Mouse (Mus musculus) kidney, embryonic 16.5 days (tissue): ENCODE measurements around the gene Wbp11. TPM values are rescaled to one million over a fixed set of nuclear protein-coding genes. Genes with fewer than 3 reads are reported as not detected.

Experiments used
- ATAC-seq: fragments of 200-750 bp; cut with Nextera tagmentation; 2 replicates; pipeline ENCODE4 v1.8.0; 2017; ENCODE audit warnings: moderate TSS enrichment; ENCODE audit not compliant: low FRiP score, low TSS enrichment
- H3K27ac ChIP-seq: fragments of 300-500 bp; sonication (generic); 2 replicates; pipeline ENCODE4 v1.5.1; 2014; ENCODE audit warnings: low read length
- H3K27me3 ChIP-seq: fragments of 300-500 bp; sonication (generic); 2 replicates; pipeline ENCODE4 v1.6.1; 2014; ENCODE audit warnings: low read length, control low read depth, mixed read lengths; ENCODE audit not compliant: insufficient read depth
- H3K36me3 ChIP-seq: fragments of 300-500 bp; sonication (generic); 2 replicates; pipeline ENCODE4 v1.6.1; 2014; ENCODE audit warnings: low read length, control low read depth, mixed read lengths; ENCODE audit not compliant: insufficient read depth
- H3K4me1 ChIP-seq: fragments of 300-500 bp; sonication (generic); 2 replicates; pipeline ENCODE4 v1.6.1; 2014; ENCODE audit warnings: low read length, control low read depth, mixed read lengths; ENCODE audit not compliant: insufficient read depth
- H3K4me2 ChIP-seq: fragments of 300-500 bp; sonication (generic); replicated peaks from 2 replicates; pipeline ENCODE4 v1.6.1; 2014; ENCODE audit warnings: low read depth, low read length
- H3K4me3 ChIP-seq: fragments of 300-500 bp; sonication (generic); 2 replicates; pipeline ENCODE4 v1.5.1; 2014; ENCODE audit warnings: mild to moderate bottlenecking, low read length
- H3K9ac ChIP-seq: fragments of 300-500 bp; sonication (generic); replicated peaks from 2 replicates; pipeline ENCODE4 v1.6.1; 2014; ENCODE audit warnings: low read length
- H3K9me3 ChIP-seq: fragments of 300-500 bp; sonication (generic); 2 replicates; pipeline ENCODE4 v1.6.1; 2016; ENCODE audit warnings: low read length, control low read depth
- WGBS: fragments of 180-500 bp; shearing (Covaris S2); extraction: QIAGEN DNeasy Blood & Tissue Kit; methylation state at CpG from one replicate; pipeline ENCODE4 v1.1.7; 2014; 5-methylcytosine and 5-hydroxymethylcytosine counted together
- polyA plus RNA-seq: library from polyadenylated mRNA; unstranded; fragments of >200 nt; fragmentation: Nextera tagmentation; extraction: Ambion mirVana; gene quantifications from 2 replicates; pipeline ENCODE4 v1.2.1, GENCODE M21; 2015

Gene Wbp11
- polyA plus RNA-seq: 110 and 122 TPM in 2 replicates

- peaks cover 13% of the 10 kb centered on the region for H3K4me1 ChIP-seq
- H3K27me3 ChIP-seq: no peaks in the 10 kb centered on the region
- peak within 1 kb of the TSS; percentile 64 for H3K27ac ChIP-seq
- WGBS: under 1% methylated on average over 45 of the region's 45 CpGs
- peaks cover 19% of the 10 kb centered on the region for H3K36me3 ChIP-seq
- H3K4me2 ChIP-seq: peak within 1 kb of the TSS; percentile 90
- peak within 1 kb of the TSS; percentile 97 for H3K9ac ChIP-seq
- peak; percentile 100 for ATAC-seq
- peak within 1 kb of the TSS; percentile 66 for H3K4me3 ChIP-seq
- no peaks in the 10 kb centered on the region for H3K9me3 ChIP-seq
Observed at GRCm38 (mm10) chr6:136827881-136828561, at the start of gene Wbp11. Gene Wbp11, minus strand, starts transcription at chr6:136828233.

- peak within 1 kb of the TSS; percentile 49 for H3K9ac ChIP-seq
- peak within 1 kb of the TSS; percentile 45 for H3K4me2 ChIP-seq
- ATAC-seq: peak; percentile 92
- H3K27me3 ChIP-seq: no peaks in the 10 kb centered on the region
- peaks cover 13% of the 10 kb centered on the region; the same call in 1 of the 2 replicates for H3K4me1 ChIP-seq
- H3K27ac ChIP-seq: peak within 1 kb of the TSS; percentile 17
- WGBS: 16% methylated on average over 9 of the region's 9 CpGs
- no peaks in the 10 kb centered on the region for H3K9me3 ChIP-seq
- H3K36me3 ChIP-seq: no peaks in the 10 kb centered on the region
- peak within 1 kb of the TSS; percentile 35 for H3K4me3 ChIP-seq
Observed at GRCm38 (mm10) chr6:136875670-136876069, 47.6 kb upstream of the Wbp11 start, which contains the start of gene Mgp. Gene Mgp, minus strand, starts transcription at chr6:136875823.

- Histone ChIP-seq H3K36me3 (no peaks in the 10 kb centered on the region), H3K4me2 (peak overlapping the region; percentile 42), H3K9ac (peak overlapping the region; percentile 33), H3K4me3 (peak overlapping the region; percentile 35), H3K27me3 (no peaks in the 10 kb centered on the region), H3K27ac (0 out of 2 replicates have a peak overlapping the region, but pooled peaks have one; percentile 14), H3K4me1 (peaks cover 13% of the 10 kb centered on the region; the same call in 1 of the 2 replicates), H3K9me3 (no peaks in the 10 kb centered on the region)
- 46% methylated on average over 8 of the region's 8 CpGs for WGBS
- ATAC-seq: no peak
Observed at GRCm38 (mm10) chr6:136874599-136874998, 46.6 kb upstream of the Wbp11 start.

- no peaks in the 10 kb centered on the region for H3K9me3 ChIP-seq
- H3K9ac ChIP-seq: no peak overlapping the region
- no peaks in the 10 kb centered on the region for H3K27me3 ChIP-seq
- ATAC-seq: no peak
- no peaks in the 10 kb centered on the region for H3K36me3 ChIP-seq
- no peaks in the 10 kb centered on the region for H3K4me1 ChIP-seq
- no peak overlapping the region for H3K4me3 ChIP-seq
- WGBS: 73% methylated on average over 5 of the region's 5 CpGs
- H3K4me2 ChIP-seq: no peak overlapping the region
- no peak overlapping the region for H3K27ac ChIP-seq
Observed at GRCm38 (mm10) chr6:136868921-136869320, 40.9 kb upstream of the Wbp11 start.

GRCm38 (mm10) chr6:136866150-136866549 is 38.1 kb upstream of the Wbp11 start:
- no peaks in the 10 kb centered on the region for H3K27me3 ChIP-seq
- H3K4me3 ChIP-seq: no peak overlapping the region
- no peaks in the 10 kb centered on the region for H3K4me1 ChIP-seq
- H3K9ac ChIP-seq: no peak overlapping the region
- H3K36me3 ChIP-seq: no peaks in the 10 kb centered on the region
- no peaks in the 10 kb centered on the region for H3K9me3 ChIP-seq
- no peak overlapping the region for H3K27ac ChIP-seq
- 72% methylated on average over 4 of the region's 4 CpGs for WGBS
- no peak overlapping the region for H3K4me2 ChIP-seq
- no peak for ATAC-seq

GRCm38 (mm10) chr6:136865360-136865759 is 37.3 kb upstream of the Wbp11 start:
- no peaks in the 10 kb centered on the region for H3K4me1 ChIP-seq
- no peak overlapping the region for H3K4me2 ChIP-seq
- ATAC-seq: no peak
- H3K9ac ChIP-seq: no peak overlapping the region
- no peak overlapping the region for H3K4me3 ChIP-seq
- H3K27me3 ChIP-seq: no peaks in the 10 kb centered on the region
- WGBS: 93% methylated on average over 5 of the region's 5 CpGs
- H3K27ac ChIP-seq: no peak overlapping the region
- H3K36me3 ChIP-seq: no peaks in the 10 kb centered on the region
- H3K9me3 ChIP-seq: no peaks in the 10 kb centered on the region

GRCm38 (mm10) chr6:136861020-136861419 is 33.0 kb upstream of the Wbp11 start:
- WGBS: 39% methylated on average over 9 of the region's 9 CpGs
- Histone ChIP-seq H3K4me3 (no peak overlapping the region), H3K27me3 (no peaks in the 10 kb centered on the region), H3K9ac (no peak overlapping the region), H3K4me1 (peaks cover 21% of the 10 kb centered on the region), H3K36me3 (no peaks in the 10 kb centered on the region), H3K9me3 (no peaks in the 10 kb centered on the region), H3K27ac (no peak overlapping the region), H3K4me2 (no peak overlapping the region)
- ATAC-seq: peak; percentile 40; the same call in 1 of the 2 replicates

- no peak for ATAC-seq
- no peak overlapping the region for H3K4me2 ChIP-seq
- 63% methylated on average over 8 of the region's 8 CpGs for WGBS
Observed at GRCm38 (mm10) chr6:136858420-136858819, 30.4 kb upstream of the Wbp11 start.

GRCm38 (mm10) chr6:136857873-136858260 is 29.8 kb upstream of the Wbp11 start:
- H3K4me2 ChIP-seq: peak overlapping the region; percentile 41
- H3K27ac ChIP-seq: peak overlapping the region; percentile 93
- WGBS: 29% methylated on average over 11 of the region's 11 CpGs
- no peaks in the 10 kb centered on the region for H3K9me3 ChIP-seq
- no peak overlapping the region for H3K4me3 ChIP-seq
- H3K4me1 ChIP-seq: peaks cover 29% of the 10 kb centered on the region
- H3K9ac ChIP-seq: peak overlapping the region; percentile 50; the same call in 1 of the 2 replicates
- H3K27me3 ChIP-seq: no peaks in the 10 kb centered on the region
- ATAC-seq: 0 out of 2 replicates have a peak, but pooled peaks have one; percentile 43
- H3K36me3 ChIP-seq: no peaks in the 10 kb centered on the region

More at GRCm38 (mm10) chr6:136858420-136858819, 30.4 kb upstream of the Wbp11 start:
- Histone ChIP-seq H3K36me3 (no peaks in the 10 kb centered on the region), H3K9ac (no peak overlapping the region), H3K4me3 (no peak overlapping the region), H3K27me3 (no peaks in the 10 kb centered on the region), H3K9me3 (no peaks in the 10 kb centered on the region), H3K4me1 (peaks cover 27% of the 10 kb centered on the region), H3K27ac (peak overlapping the region; percentile 65)
